Mouse (Mus musculus): ENCODE measurements around the gene Cd52. TPM values are rescaled to one million over a fixed set of nuclear protein-coding genes. Genes with fewer than 3 reads are reported as not detected.

Gene Cd52
- total RNA-seq, 2 experiments from 2014 or later: 0.86 to 1.5 TPM

DNA sequence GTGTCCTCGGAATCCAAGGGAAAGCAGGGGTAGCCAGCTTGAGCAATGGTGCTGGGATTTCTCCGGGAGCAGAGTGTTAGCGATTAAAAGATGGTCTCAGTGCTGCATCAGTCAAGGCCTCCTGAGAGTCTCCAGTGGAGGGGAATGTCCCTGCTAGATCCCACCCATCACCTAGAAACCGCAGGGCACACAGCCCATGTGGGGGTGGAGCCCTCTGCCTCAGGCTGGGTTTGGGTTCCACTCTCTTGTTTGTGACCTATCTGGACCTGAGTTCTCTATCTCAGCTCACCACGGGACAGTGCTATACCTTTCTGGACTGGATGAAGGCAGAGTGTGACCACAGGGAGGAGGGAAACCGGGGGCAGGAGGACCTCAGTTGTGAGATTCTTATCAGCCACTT, 36.0 kb downstream of the Cd52 start:
- no peak for DNase-seq (ENCODE audit: low spot score in 2 of 2)

DNA sequence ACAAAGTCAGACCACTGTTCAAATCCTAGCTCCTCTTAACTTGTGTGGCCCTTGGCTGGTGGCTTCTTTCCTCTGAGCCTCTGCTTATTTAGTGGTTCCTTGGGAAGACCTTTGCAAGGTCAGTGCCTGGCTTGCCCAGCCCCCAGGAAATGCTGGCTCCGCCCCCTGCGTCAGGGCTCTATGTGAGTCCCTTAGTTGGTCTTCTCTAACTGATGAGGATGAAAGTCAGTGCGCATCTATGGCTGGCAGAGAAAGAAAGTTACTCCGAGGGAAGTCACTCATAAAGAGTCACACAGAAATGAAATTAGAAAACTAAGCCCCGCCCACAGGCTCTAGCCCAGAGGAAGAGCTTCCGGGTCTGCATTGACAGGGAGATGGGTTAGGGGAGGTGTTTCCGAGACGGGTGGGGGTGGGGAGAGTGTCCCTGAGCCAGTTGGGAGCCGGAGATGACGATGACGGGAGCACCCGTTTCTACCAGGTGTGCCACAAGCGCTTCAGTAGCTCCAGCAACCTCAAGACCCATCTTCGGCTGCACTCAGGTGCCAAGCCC, 36.6 kb downstream of the Cd52 start:
- DNase-seq (ENCODE audit: low spot score in 2 of 2): no peak

DNA sequence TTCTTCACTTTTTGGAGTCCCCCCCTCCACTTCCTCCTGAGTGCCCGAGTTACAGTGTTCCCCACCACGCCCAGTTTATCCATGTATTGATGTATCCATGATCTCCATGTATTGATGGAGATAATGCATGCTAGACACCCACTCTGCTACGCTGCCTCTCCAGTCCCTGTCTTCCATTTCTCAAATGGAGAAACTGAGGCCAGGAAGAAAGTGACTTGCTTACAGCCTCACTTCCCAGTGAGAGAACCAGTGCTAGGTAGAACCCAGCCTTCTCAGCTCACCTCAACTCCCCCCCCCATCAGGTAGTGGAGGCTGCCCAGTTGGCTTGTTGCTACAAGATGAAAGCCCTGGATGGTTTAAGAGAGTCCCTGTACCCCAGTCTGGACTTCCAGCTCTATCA, 41.3 kb downstream of the Cd52 start, which contains the start of gene Zfp683:
Gene Zfp683 (plus strand): TSS at position 301 of the 400 bp plus-strand sequence.
- no peak for DNase-seq (ENCODE audit: low spot score in 2 of 2)

DNA sequence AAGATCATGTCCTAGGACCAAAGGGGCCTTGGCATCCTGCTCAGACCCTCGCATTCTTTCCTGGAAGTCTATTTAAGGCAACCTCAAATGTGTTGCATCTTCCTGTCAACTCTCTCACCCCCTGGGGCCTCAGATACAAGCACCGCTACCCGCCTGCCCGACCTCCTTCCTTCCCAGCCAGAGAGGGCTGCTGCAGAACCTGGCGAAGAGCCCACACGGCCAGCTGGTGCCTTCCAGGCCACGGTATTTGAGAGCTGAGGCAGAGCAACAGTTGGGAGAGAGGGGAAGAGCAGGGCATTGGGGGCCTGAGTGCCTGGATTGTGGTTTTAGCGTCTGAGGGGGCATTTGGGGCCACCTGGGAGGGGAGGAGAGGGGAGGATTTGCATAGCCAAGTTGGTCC, 42.3 kb downstream of the Cd52 start:
- no peak for DNase-seq (ENCODE audit: low spot score in 2 of 2)

DNA sequence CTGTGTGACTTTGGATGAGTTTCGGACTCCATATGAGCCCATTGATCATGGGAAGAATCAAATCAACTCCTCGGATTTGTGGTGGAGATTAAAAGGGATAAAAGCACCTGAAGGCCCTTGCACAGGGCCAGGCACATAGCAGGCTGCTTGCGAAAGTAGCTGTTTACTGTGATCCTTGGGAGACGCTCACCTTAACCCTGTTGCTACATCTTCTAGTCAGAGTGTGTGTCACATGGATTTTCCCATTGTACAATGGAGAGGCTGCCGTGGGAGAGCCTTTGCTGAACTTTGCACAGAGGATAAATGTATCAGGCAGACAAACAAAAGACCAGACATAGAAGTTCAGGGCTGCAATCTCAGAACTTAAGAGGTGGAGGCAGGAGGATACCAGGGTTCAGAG, 43.0 kb downstream of the Cd52 start:
- DNase-seq (ENCODE audit: low spot score in 2 of 2): no peak

DNA sequence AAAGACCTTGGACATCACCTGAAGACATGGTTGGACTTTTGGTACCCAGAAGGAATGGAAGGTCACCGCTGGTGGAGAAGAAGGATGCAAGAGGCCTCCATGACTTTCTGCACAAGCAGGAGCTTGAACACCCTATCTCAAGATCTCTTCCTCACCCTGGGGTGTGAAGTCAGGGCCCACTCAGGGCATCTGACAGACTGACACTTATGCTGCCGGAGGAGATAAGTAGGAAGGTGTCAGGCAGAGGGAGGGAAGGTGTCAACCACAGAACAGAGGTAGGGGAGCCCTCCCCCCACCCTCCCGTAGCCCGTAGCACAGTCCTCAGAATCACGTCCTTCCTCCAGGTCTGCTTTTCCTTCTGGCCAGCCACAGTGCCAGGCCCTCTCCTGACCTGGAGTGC, 47.2 kb downstream of the Cd52 start:
- no peak for DNase-seq (ENCODE audit: low spot score in 2 of 2)

DNA sequence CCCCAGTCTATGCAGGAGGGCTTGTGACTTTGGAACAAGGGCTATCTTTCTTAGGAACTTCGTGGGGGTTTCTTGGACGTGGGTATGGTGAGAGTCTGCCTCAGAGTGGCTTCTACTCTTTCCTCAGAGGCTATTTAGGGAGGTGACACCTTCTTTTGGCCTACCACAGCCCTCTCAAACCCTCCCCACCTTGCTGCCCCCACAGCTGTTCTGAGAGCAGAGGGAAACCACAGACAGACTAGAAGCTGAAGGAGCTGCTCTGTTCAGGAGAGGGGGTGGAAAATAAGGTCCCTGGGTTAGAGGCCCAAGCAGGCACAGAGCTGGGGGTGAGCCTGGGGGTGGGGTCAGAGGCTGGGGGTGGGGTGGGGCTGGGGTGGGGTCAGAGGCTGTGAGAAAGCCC, 51.8 kb downstream of the Cd52 start:
- DNase-seq (ENCODE audit: low spot score in 2 of 2): no peak

DNA sequence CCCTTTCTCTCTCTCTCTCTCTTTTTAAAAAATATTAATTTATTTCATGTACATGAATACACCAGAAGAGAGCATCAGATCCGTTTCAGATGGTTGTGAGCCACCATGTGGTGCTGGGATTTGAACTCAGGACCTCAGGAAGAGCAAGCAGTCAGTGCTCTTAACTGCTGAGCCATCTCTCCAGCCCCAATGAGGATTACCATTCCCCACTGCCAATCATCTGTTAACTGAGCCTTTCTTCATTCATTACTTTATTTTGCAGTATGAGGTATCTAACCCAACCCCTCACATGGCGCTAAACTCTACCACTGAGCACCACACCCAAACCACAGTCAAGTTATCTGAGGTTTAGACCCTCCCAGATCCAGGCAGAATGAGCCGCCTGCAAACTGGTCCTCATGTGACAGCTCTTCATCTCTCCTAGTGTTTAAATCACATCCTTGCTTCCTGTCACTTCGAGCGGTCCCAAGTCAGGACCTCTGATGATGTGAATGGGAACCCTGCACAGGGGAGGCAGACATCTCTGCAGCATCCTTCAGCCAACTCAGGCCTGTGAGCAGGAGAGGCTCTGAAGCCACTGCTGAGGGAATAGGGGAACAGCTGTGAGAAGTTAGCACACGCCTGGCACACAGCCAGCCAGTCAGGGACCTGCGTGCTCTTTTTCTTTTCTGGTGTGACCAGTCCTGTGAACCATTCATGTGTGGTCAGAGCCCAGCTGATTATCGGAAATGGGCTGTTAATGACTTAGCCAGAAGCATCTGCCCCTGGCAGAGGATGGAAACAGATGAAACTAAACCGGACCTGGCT, 53.4 kb downstream of the Cd52 start:
- no peak for DNase-seq (ENCODE audit: low spot score in 2 of 2)

DNA sequence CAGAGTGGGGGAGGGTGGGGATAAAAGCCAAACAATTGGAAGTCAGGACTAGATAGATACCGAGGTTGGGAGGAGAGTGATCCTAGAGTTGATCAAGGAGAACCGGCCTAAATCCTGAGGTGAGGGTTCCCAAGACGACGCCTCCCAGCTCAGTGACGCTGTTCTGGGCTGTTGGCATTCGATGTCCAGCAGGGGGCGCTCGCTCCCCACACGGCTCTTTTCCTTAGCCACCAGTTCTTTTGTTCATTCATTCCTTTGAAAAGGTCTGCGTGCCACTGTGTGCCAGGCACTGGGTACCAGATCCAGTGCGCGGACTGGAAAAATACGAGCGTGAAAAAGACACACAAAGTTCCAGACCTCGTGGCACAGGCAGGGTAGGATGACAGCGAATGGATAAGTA, 58.9 kb downstream of the Cd52 start:
- DNase-seq (ENCODE audit: low spot score in 2 of 2): peak; percentile 81 to 90

Other genes with a start within 250 kb of the Cd52 start
- gene Rps6ka1, start 207.3 kb downstream of the Cd52 start, total RNA-seq (2021): 10 to 100 TPM; 13.6 to 14.4 TPM
- gene Hmgn2, start 126.4 kb downstream of the Cd52 start, total RNA-seq (2021): 100 to 1,000 TPM; 153 to 159 TPM
- gene Dhdds, start 94.2 kb downstream of the Cd52 start, total RNA-seq (2021): 10 to 100 TPM; 57.9 to 65.2 TPM
- not detected for gene Lin28a, start 76.2 kb downstream of the Cd52 start, total RNA-seq (2021)
- not detected for gene Zfp683, start 41.2 kb downstream of the Cd52 start, total RNA-seq (2021)
- gene Crybg2, start 34.3 kb downstream of the Cd52 start, total RNA-seq (2021): 1 to 10 TPM; 1.2 to 2.2 TPM
- 10 to 100 TPM; 22.0 to 24.2 TPM for gene Ubxn11, start 7.5 kb upstream of the Cd52 start, total RNA-seq (2021)
- gene Sh3bgrl3, start 33.7 kb upstream of the Cd52 start, total RNA-seq (2021): 100 to 1,000 TPM; 271 to 295 TPM
- 10 to 100 TPM; 14.4 to 15.2 TPM for gene Cep85, start 92.0 kb upstream of the Cd52 start, total RNA-seq (2021)
- not detected for gene Gm7534, start 107.9 kb upstream of the Cd52 start, total RNA-seq (2021)
- not detected for gene Catsper4, start 132.3 kb upstream of the Cd52 start, total RNA-seq (2021)
- gene Cnksr1, start 143.3 kb upstream of the Cd52 start, total RNA-seq (2021): under 1 TPM; 0.19 to 0.58 TPM
- not detected for gene E130218I03Rik, start 148.6 kb upstream of the Cd52 start, total RNA-seq (2021)
- gene Zfp593, start 150.5 kb upstream of the Cd52 start, total RNA-seq (2021): 10 to 100 TPM; 10.6 to 11.8 TPM
- gene Gm30191, start 151.9 kb upstream of the Cd52 start, total RNA-seq (2021): not detected
- gene Grrp1, start 159.0 kb upstream of the Cd52 start, total RNA-seq (2021): 1 to 10 TPM; 3.6 to 4.1 TPM
- gene Pdik1l, start 192.8 kb upstream of the Cd52 start, total RNA-seq (2021): 10 to 100 TPM; 21.5 to 21.9 TPM
- gene Trim63, start 220.0 kb upstream of the Cd52 start, total RNA-seq (2021): under 1 TPM in 1 of 2 experiments, not detected in 1; 0.21 TPM
- not detected for gene Slc30a2, start 248.1 kb upstream of the Cd52 start, total RNA-seq (2021)

All from layer of hippocampus, postnatal 14 days (tissue).